10 mouse cellular contexts compared by ENCODE assay signal in genomic region chr7:141525580-141525925, GRCm38 (mm10). TPM values are rescaled to one million over a fixed set of nuclear protein-coding genes. Genes with fewer than 3 reads are reported as not detected.
DNase-seq lines count a peak whose midpoint lies in the region; ATAC-seq and TF ChIP-seq lines count a peak whose summit lies in the region.
"Had no signal": no experiment of that assay in that cellular context is flagged by ENCODE, and none has a peak within 500 bp of the region (broad histone marks: within the 10 kb centered on the region; RNA-seq: fewer than 3 reads in every experiment).

No protein-coding gene starts in this region.

- H3K4me1 ChIP-seq in embryonic facial prominence, embryonic 14.5 days (ENCODE audit: control insufficient read depth, insufficient read depth, low read length) = no peaks in the 10 kb centered on the region
- no peaks in the 10 kb centered on the region for H3K4me1 ChIP-seq in embryonic facial prominence, embryonic 10.5 days
- no peaks in the 10 kb centered on the region for H3K4me1 ChIP-seq in midbrain, embryonic 15.5 days
- H3K4me1 ChIP-seq: embryonic facial prominence, embryonic 13.5 days had no signal

- TF ChIP-seq CTCF in layer of hippocampus, adult 2 months (conservative IDR thresholded peaks at IDR 0.05) = no peak; the same call in 1 of the 2 replicates

- H3K36me3 ChIP-seq in embryonic facial prominence, embryonic 14.5 days (ENCODE audit: control insufficient read depth, insufficient read depth, low read length) = peaks cover 36% of the 10 kb centered on the region
- peaks cover 36% of the 10 kb centered on the region for H3K36me3 ChIP-seq in embryonic facial prominence, embryonic 10.5 days (replicated peaks)
- peaks cover 13% of the 10 kb centered on the region; the same call in 1 of the 2 replicates for H3K36me3 ChIP-seq in midbrain, embryonic 15.5 days (replicated peaks)

- WGBS in embryonic facial prominence, embryonic 14.5 days = 81% methylated on average over 4 of the region's 4 CpGs
- WGBS in embryonic facial prominence, embryonic 10.5 days = 86% methylated on average over 4 of the region's 4 CpGs
- 87% methylated on average over 4 of the region's 4 CpGs for WGBS in midbrain, embryonic 15.5 days

- no peak for DNase-seq in embryonic facial prominence, embryonic 14.5 days (ENCODE audit: low spot score)
- DNase-seq in embryonic facial prominence, embryonic 10.5 days (ENCODE audit: low spot score) = no peak
- no peak for DNase-seq in layer of hippocampus, adult 2 months (ENCODE audit: low spot score in 2 of 2)
- no peak for DNase-seq in layer of hippocampus, postnatal 25 days (ENCODE audit: extremely low spot score in 1 of 2, low spot score in 1 of 2)
- no peak for DNase-seq in ovary, postnatal 10 days (ENCODE audit: low spot score)
- no peak for DNase-seq in thymus, postnatal 4 days

- 0 out of 2 replicates have a peak, but pooled peaks have one; percentile 12 for ATAC-seq in embryonic facial prominence, embryonic 14.5 days (ENCODE audit: low read depth)
- ATAC-seq in erythroblast, adult 5-6 weeks (replicated peaks; ENCODE audit: low FRiP score, poor library complexity, severe bottlenecking) = peak; percentile 28; the same call in 1 of the 2 replicates
- ATAC-seq in midbrain, embryonic 15.5 days (replicated peaks) = peak; percentile 24; the same call in 1 of the 2 replicates

- no peak overlapping the region for H3K9ac ChIP-seq in embryonic facial prominence, embryonic 14.5 days (ENCODE audit: low read depth, low read length)
- no peak overlapping the region for H3K9ac ChIP-seq in midbrain, embryonic 15.5 days
- H3K9ac ChIP-seq: embryonic facial prominence, embryonic 13.5 days; liver, embryonic 15.5 days had no signal

- no peak overlapping the region for H3K27ac ChIP-seq in embryonic facial prominence, embryonic 14.5 days (replicated peaks; ENCODE audit: low read depth, low read length)
- H3K27ac ChIP-seq in embryonic facial prominence, embryonic 10.5 days (replicated peaks) = no peak overlapping the region
- H3K27ac ChIP-seq in layer of hippocampus, adult 2 months = peak overlapping the region; percentile 15; the same call in 1 of the 2 replicates
- no peak overlapping the region for H3K27ac ChIP-seq in midbrain, embryonic 15.5 days
- H3K27ac ChIP-seq: embryonic facial prominence, embryonic 13.5 days; liver, embryonic 15.5 days had no signal

- H3K9me3 ChIP-seq in embryonic facial prominence, embryonic 14.5 days (ENCODE audit: control insufficient read depth, low read length) = no peaks in the 10 kb centered on the region
- no peaks in the 10 kb centered on the region for H3K9me3 ChIP-seq in embryonic facial prominence, embryonic 10.5 days
- no peaks in the 10 kb centered on the region for H3K9me3 ChIP-seq in midbrain, embryonic 15.5 days
- H3K9me3 ChIP-seq: embryonic facial prominence, embryonic 13.5 days; liver, embryonic 15.5 days had no signal

- no peak overlapping the region for H3K4me3 ChIP-seq in embryonic facial prominence, embryonic 14.5 days (ENCODE audit: low read depth, low read length)
- no peak overlapping the region for H3K4me3 ChIP-seq in embryonic facial prominence, embryonic 10.5 days
- H3K4me3 ChIP-seq in layer of hippocampus, adult 2 months = no peak overlapping the region
- no peak overlapping the region for H3K4me3 ChIP-seq in midbrain, embryonic 15.5 days
- H3K4me3 ChIP-seq: embryonic facial prominence, embryonic 13.5 days; liver, embryonic 15.5 days had no signal

- no peak overlapping the region for H3K4me2 ChIP-seq in embryonic facial prominence, embryonic 14.5 days (ENCODE audit: low read depth, low read length)
- H3K4me2 ChIP-seq in midbrain, embryonic 15.5 days = no peak overlapping the region
- H3K4me2 ChIP-seq: embryonic facial prominence, embryonic 13.5 days; liver, embryonic 15.5 days had no signal

- no peaks in the 10 kb centered on the region for H3K27me3 ChIP-seq in embryonic facial prominence, embryonic 14.5 days (replicated peaks; ENCODE audit: control insufficient read depth, insufficient read depth, low read length)
- no peaks in the 10 kb centered on the region for H3K27me3 ChIP-seq in embryonic facial prominence, embryonic 10.5 days (replicated peaks; ENCODE audit: low read depth, poor library complexity, severe bottlenecking)
- no peaks in the 10 kb centered on the region for H3K27me3 ChIP-seq in midbrain, embryonic 15.5 days (replicated peaks)
- H3K27me3 ChIP-seq: embryonic facial prominence, embryonic 13.5 days; liver, embryonic 15.5 days had no signal

RNA-seq across cellular contexts. Expression of gene Chid1, which starts 14.1 kb away (rescaled TPM):
- polyA plus RNA-seq in embryonic facial prominence, embryonic 14.5 days (2014; fragmentation: Nextera tagmentation; extraction: Ambion mirVana) = 47.4 and 47.9 TPM in 2 replicates
- 23.8 and 24.3 TPM in 2 replicates for polyA plus RNA-seq in embryonic facial prominence, embryonic 10.5 days (2016; fragmentation: Nextera tagmentation; extraction: Ambion mirVana)
- total RNA-seq in layer of hippocampus, adult 2 months (2021) = 10 to 100 TPM; 83.1 to 85.1 TPM
- 10 to 100 TPM; 81.3 to 84.0 TPM for total RNA-seq in layer of hippocampus, postnatal 25 days (2021)
- 4.0 and 7.5 TPM in 2 replicates for total RNA-seq in erythroblast, adult 5-6 weeks (2015; ENCODE audit: low replicate concordance)
- total RNA-seq in erythroblast, adult 5-6 weeks (2017; ENCODE audit: low replicate concordance) = 7.5 and 8.1 TPM in 2 replicates
- polyA plus RNA-seq in midbrain, embryonic 15.5 days (2015; fragmentation: Nextera tagmentation; extraction: Ambion mirVana) = 44.1 and 44.6 TPM in 2 replicates

RNA-seq across cellular contexts. Expression of gene Ap2a2, which starts 36.4 kb away (rescaled TPM):
- 68.0 and 73.8 TPM in 2 replicates for polyA plus RNA-seq in embryonic facial prominence, embryonic 14.5 days (2014; fragmentation: Nextera tagmentation; extraction: Ambion mirVana)
- polyA plus RNA-seq in embryonic facial prominence, embryonic 10.5 days (2016; fragmentation: Nextera tagmentation; extraction: Ambion mirVana) = 98.1 and 99.2 TPM in 2 replicates
- total RNA-seq in layer of hippocampus, adult 2 months (2021) = 100 to 1,000 TPM; 226 to 243 TPM
- 100 to 1,000 TPM; 238 to 254 TPM for total RNA-seq in layer of hippocampus, postnatal 25 days (2021)
- total RNA-seq in erythroblast, adult 5-6 weeks (2015; ENCODE audit: low replicate concordance) = 39.9 and 43.4 TPM in 2 replicates
- 59.3 and 64.1 TPM in 2 replicates for total RNA-seq in erythroblast, adult 5-6 weeks (2017; ENCODE audit: low replicate concordance)
- polyA plus RNA-seq in midbrain, embryonic 15.5 days (2015; fragmentation: Nextera tagmentation; extraction: Ambion mirVana) = 132 and 135 TPM in 2 replicates

RNA-seq across cellular contexts. Expression of gene Tspan4, which starts 50.5 kb away (rescaled TPM):
- polyA plus RNA-seq in embryonic facial prominence, embryonic 14.5 days (2014; fragmentation: Nextera tagmentation; extraction: Ambion mirVana) = 85.1 and 86.2 TPM in 2 replicates
- 32.6 and 34.2 TPM in 2 replicates for polyA plus RNA-seq in embryonic facial prominence, embryonic 10.5 days (2016; fragmentation: Nextera tagmentation; extraction: Ambion mirVana)
- total RNA-seq in layer of hippocampus, adult 2 months (2021) = 10 to 100 TPM; 13.6 to 13.7 TPM
- total RNA-seq in layer of hippocampus, postnatal 25 days (2021) = 10 to 100 TPM; 12.2 to 14.3 TPM
- 0.58 and 1.7 TPM in 2 replicates for total RNA-seq in erythroblast, adult 5-6 weeks (2015; ENCODE audit: low replicate concordance)
- total RNA-seq in erythroblast, adult 5-6 weeks (2017; ENCODE audit: low replicate concordance) = 2.2 and 7.7 TPM in 2 replicates
- 49.1 and 55.3 TPM in 2 replicates for polyA plus RNA-seq in midbrain, embryonic 15.5 days (2015; fragmentation: Nextera tagmentation; extraction: Ambion mirVana)

RNA-seq across cellular contexts. Expression of gene Polr2l, which starts 50.6 kb away (rescaled TPM):
- polyA plus RNA-seq in embryonic facial prominence, embryonic 14.5 days (2014; fragmentation: Nextera tagmentation; extraction: Ambion mirVana) = 59.3 and 65.2 TPM in 2 replicates
- 84.0 and 86.0 TPM in 2 replicates for polyA plus RNA-seq in embryonic facial prominence, embryonic 10.5 days (2016; fragmentation: Nextera tagmentation; extraction: Ambion mirVana)
- 10 to 100 TPM; 38.7 TPM for total RNA-seq in layer of hippocampus, adult 2 months (2021)
- 10 to 100 TPM; 40.9 to 47.2 TPM for total RNA-seq in layer of hippocampus, postnatal 25 days (2021)
- total RNA-seq in erythroblast, adult 5-6 weeks (2015; ENCODE audit: low replicate concordance) = 7.3 and 10.0 TPM in 2 replicates
- 5.4 and 9.5 TPM in 2 replicates for total RNA-seq in erythroblast, adult 5-6 weeks (2017; ENCODE audit: low replicate concordance)
- polyA plus RNA-seq in midbrain, embryonic 15.5 days (2015; fragmentation: Nextera tagmentation; extraction: Ambion mirVana) = 82.4 and 83.8 TPM in 2 replicates

RNA-seq across cellular contexts. Expression of gene Cd151, which starts 58.4 kb away (rescaled TPM):
- 54.9 and 60.7 TPM in 2 replicates for polyA plus RNA-seq in embryonic facial prominence, embryonic 14.5 days (2014; fragmentation: Nextera tagmentation; extraction: Ambion mirVana)
- polyA plus RNA-seq in embryonic facial prominence, embryonic 10.5 days (2016; fragmentation: Nextera tagmentation; extraction: Ambion mirVana) = 20.6 and 22.4 TPM in 2 replicates
- total RNA-seq in layer of hippocampus, adult 2 months (2021) = 10 to 100 TPM; 23.4 to 25.1 TPM
- total RNA-seq in layer of hippocampus, postnatal 25 days (2021) = 10 to 100 TPM; 25.7 TPM
- total RNA-seq in erythroblast, adult 5-6 weeks (2015; ENCODE audit: low replicate concordance) = 5.2 TPM in 1 of 2 replicates, not detected in the other
- total RNA-seq in erythroblast, adult 5-6 weeks (2017; ENCODE audit: low replicate concordance) = 9.5 and 11.0 TPM in 2 replicates
- polyA plus RNA-seq in midbrain, embryonic 15.5 days (2015; fragmentation: Nextera tagmentation; extraction: Ambion mirVana) = 18.8 and 20.5 TPM in 2 replicates

Comparison
In these comparisons a context has a peak if more than half of its experiments do, and no peak if none do; other contexts are left out.
1. RNA of gene Chid1, which starts 14.1 kb away (total RNA-seq): 83.1 to 85.1 TPM in layer of hippocampus, adult 2 months and 81.3 to 84.0 TPM in layer of hippocampus, postnatal 25 days; 4.0 to 8.1 TPM in erythroblast, adult 5-6 weeks; every median in the first group is over 4 times any median in the second.
2. Peak in every context shown above with its lines, with median percentiles within 50 percentile points of each other: ATAC-seq.